Mouse (Mus musculus): ENCODE data around the gene Hyal3.

- TF ChIP-seq CTCF (IDR thresholded peaks at IDR 0.05; ENCODE audit: borderline replicate concordance, insufficient read depth, low read depth, low read length) (no peak), POLR2A (IDR thresholded peaks at IDR 0.05; ENCODE audit: borderline replicate concordance, insufficient read depth, low read length) (no peak)
These were observed 30.0 kb upstream of the Hyal3 start for GRCm38 (mm10) chr9:107550491-107551116.
